Mouse (Mus musculus): Measurements from ENCODE around the gene Tgif1. TPM values are rescaled to one million over a fixed set of nuclear protein-coding genes. Genes with fewer than 3 reads are reported as not detected.
"Not testable (repeated sequence)": the region's sequence is repeated elsewhere in the genome, so short reads cannot be mapped to it uniquely, and the experiment has no call there.

Gene Tgif1
- polyA plus RNA-seq, 1 experiment from 2014 or later, result 36.4 TPM

DNA sequence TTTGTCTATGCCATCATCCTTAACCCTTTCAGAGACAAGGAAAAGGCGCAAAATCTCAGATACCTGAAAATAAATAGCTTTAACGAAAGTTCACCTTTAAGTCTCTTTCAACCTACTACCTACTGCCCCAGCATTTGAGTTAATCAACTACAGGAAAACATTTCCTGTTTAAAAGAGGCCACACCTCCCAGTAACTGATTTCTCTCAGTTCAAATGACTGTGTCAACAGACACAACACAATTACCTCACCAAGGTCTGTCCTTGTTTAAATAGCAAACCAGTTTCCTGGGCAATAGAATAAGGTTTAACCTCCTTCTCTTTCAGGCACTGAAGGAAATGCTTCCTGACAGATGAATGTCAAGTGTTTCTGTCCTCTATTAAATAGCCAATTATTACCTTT lies 7.8 kb downstream of the Tgif1 start:
- DNase-seq (ENCODE audit: low spot score), result no peak

GRCm38 (mm10) chr17:70844971-70845370 lies 8.4 kb downstream of the Tgif1 start:
- DNase-seq (ENCODE audit: low spot score), result no peak

DNA sequence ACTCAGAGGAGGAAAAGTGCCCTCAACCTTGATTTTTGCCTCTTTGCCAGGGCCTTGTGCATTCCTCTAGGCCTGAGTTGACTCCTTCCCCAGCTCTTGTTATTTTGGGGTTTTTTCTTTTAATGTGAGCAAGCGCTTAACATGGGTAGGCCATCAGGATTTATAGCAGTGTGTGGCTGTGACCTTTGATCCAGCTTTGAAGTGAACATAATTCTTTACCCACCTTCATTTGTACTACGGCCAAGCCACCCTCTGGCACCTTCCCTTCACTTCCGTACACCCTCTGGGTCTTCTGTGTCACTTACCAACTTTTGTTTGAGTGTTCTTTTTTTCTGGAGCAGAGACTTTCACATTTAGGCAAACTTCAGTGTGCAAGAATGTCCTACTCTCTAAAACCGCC lies 10.1 kb downstream of the Tgif1 start:
- no peak for DNase-seq (ENCODE audit: low spot score)

- DNase-seq (ENCODE audit: low spot score), result no peak
Observed at GRCm38 (mm10) chr17:70838533-70838932, 14.8 kb downstream of the Tgif1 start.

- no peak for DNase-seq (ENCODE audit: low spot score)
Observed at GRCm38 (mm10) chr17:70838031-70838430, 15.3 kb downstream of the Tgif1 start.

DNA sequence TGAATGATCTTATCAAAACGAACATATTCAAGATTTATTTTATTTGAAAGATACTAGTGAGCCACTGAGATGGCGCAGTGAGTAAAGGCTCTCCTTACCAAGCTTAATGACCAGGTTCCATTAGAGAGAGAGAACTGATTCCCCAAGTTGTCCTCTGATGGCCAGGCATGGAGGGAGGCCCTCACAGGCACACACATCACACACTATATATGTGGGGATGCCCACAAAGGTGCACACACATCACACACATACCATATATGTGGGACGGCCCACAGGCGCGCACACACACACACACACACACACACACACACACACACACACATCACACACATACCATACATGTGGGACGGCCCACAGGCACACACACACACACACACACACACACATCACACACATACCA lies 15.9 kb downstream of the Tgif1 start:
- DNase-seq (ENCODE audit: low spot score), result not testable (repeated sequence)

DNA sequence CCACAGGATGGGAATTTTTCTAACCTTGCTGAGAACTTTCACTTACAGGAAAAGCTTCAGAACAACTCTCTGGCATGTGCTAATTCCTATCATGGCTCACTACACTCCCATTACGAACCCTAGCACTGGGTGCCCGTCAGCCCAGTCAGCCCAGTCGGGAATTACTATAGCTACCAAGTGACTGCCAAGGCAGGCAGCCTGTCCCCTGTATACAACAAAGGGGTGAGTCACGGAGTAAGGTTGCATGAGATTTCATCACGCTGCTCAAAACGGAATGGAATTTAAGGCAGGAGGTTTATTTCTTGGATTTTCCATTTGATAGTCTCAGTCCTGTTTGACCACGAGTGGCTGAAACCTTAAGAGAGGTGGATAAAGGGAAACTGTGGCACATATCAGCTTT lies 16.5 kb downstream of the Tgif1 start:
- DNase-seq (ENCODE audit: low spot score), result no peak

- no peak for DNase-seq (ENCODE audit: low spot score)
Observed at GRCm38 (mm10) chr17:70835071-70835790, 18.1 kb downstream of the Tgif1 start.

- DNase-seq (ENCODE audit: low spot score), result no peak
Observed at GRCm38 (mm10) chr17:70834430-70834965, 18.8 kb downstream of the Tgif1 start.

DNA sequence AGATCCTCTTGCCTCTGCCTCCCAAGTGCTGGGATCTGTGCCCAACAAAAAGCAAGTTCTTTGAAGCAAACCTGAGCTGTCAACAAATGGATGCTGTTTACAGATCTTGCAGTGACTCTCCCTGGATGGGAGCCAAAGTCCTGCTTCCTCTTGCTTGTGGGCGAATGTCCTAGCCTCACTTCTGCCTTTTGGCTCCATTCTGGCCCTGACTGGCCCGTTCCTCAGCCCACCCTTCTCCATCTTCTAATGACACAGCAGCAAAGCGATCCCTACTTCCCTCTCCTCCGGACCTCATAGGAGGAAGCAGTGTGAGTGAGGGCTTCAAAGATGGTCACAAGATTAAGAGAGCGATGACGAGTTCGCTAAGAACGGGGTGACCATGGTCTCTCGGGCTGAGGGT lies 20.8 kb downstream of the Tgif1 start:
- DNase-seq (ENCODE audit: low spot score), result no peak

DNA sequence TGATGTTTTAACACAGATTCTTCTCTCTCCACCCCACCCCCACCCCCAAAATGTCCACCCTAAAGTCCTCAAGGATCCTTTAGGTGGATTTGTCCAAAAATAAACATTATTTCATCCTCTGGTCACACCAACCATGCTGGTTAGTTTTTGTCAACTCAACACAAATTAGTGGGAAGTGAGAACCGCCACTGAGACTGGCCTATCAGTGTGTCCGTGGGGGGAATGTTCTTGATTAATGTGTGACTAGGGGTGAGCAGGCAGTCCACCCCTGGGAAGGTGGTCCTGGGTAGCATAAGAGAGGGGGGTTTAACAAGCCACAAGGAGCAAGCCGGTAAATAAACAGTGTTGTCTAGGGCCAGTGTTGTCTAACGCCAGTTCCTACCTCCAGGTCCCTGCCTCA lies 21.8 kb downstream of the Tgif1 start:
- DNase-seq (ENCODE audit: low spot score), result no peak

GRCm38 (mm10) chr17:70829943-70830715 lies 23.2 kb downstream of the Tgif1 start:
- no peak for DNase-seq (ENCODE audit: low spot score)

DNA sequence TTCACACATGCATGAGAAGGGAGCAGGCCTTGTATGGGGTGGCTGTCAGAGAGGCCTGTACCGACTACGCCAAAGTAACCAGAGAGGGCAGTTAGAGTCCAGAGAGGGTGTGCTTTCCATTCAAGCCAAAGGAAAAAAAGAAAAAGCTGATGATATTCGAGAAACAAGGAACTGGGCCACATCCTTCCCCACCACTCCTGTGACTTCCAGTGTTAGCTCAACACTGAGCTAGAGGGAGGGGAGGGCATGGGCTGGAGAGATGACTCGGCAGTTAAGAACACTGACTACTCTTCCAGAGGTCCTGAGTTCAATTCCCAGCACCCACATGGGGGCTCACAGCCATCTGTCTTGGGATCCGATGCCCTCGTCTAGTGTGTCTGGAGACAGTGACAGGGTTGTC lies 24.1 kb downstream of the Tgif1 start:
- no peak for DNase-seq (ENCODE audit: low spot score)

GRCm38 (mm10) chr17:70828569-70828968 lies 24.8 kb downstream of the Tgif1 start:
- DNase-seq (ENCODE audit: low spot score), result no peak

- DNase-seq (ENCODE audit: low spot score), result no peak
Observed at GRCm38 (mm10) chr17:70828180-70828528, 25.2 kb downstream of the Tgif1 start.

- not testable (repeated sequence) for DNase-seq (ENCODE audit: low spot score)
Observed at GRCm38 (mm10) chr17:70827463-70828179, 25.7 kb downstream of the Tgif1 start.

GRCm38 (mm10) chr17:70826227-70826626 lies 27.1 kb downstream of the Tgif1 start:
- no peak for DNase-seq (ENCODE audit: low spot score)

DNA sequence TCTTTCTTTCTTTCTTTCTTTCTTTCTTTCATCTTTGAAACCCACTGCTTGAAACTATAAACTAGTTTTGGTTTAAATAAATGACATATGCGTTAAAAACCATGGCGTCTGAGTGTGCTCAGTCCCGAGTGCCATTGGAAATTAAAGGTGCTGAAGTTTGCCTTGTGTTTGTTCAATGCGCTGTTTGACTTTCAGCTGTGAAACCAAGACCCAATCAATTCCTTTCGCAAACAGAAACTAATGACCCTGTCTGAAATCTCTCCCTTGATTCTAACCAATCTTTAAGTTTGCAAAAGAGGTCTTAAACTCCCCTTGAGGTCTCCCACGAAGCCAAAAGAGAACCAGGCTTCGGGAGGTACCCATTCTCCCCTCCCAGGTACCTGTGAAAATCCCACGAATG lies 30.3 kb downstream of the Tgif1 start:
- DNase-seq (ENCODE audit: low spot score), result no peak

GRCm38 (mm10) chr17:70817862-70818451 lies 35.4 kb downstream of the Tgif1 start:
- no peak for DNase-seq (ENCODE audit: low spot score)

DNA sequence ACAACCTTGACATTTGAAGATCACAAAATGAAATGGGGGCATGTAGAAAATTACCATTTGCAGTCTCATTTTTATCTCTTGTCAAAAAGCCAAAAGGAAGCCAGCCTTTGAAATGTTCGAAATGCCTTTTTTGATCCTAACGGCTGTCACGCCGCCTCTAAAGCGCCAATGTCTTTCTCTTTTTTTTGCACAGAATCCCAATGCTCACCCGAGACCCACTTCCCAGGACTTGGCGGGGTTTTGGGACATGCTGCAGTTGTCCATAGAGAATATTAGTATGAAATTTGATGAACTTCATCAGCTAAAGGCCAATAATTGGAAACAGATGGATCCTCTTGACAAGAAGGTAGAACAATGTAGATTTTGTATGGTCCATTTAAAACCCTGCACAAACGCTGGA lies 38.3 kb downstream of the Tgif1 start:
- DNase-seq (ENCODE audit: low spot score), result no peak

DNA sequence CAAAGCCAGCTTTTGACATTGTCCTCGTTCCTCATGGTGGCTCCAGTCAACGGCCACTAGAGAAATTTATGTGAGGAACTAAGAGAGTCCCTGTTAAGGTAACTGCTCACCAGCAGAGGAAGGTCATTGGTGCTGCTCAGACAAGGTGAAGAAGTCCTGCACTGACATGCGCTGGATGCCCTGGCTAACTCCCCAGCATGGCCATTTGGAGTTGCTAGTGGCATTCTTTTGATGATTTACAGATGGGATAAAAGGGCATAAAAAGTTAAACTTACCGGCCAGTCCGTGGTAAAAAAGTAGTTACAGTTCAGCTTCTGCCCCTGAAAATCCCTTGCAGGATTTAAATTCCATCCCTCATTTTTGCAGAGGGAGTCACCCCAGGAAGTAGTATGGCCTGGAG lies 42.6 kb downstream of the Tgif1 start:
- DNase-seq (ENCODE audit: low spot score), result no peak

- DNase-seq (ENCODE audit: low spot score), result no peak
Observed at GRCm38 (mm10) chr17:70809776-70810175, 43.6 kb downstream of the Tgif1 start.

Data from thymus, postnatal 0 days (tissue).